Mouse (Mus musculus) testis, adult 2 months (tissue): ENCODE results near the gene Arl13a. TPM values are rescaled to one million over a fixed set of nuclear protein-coding genes. Genes with fewer than 3 reads are reported as not detected.

Experiments used
- H3K27ac ChIP-seq: fragments of 200-500 bp; 2 replicates; pipeline ENCODE4 v1.5.1; 2012; ENCODE audit warnings: low read depth, low read length; ENCODE audit not compliant: control insufficient read depth, insufficient read depth
- H3K27me3 ChIP-seq: fragments of 200-500 bp; 2 replicates; pipeline ENCODE4 v1.6.1; 2012; ENCODE audit warnings: mild to moderate bottlenecking, low read length, moderate library complexity; ENCODE audit not compliant: control insufficient read depth, insufficient read depth
- H3K36me3 ChIP-seq: fragments of 200-500 bp; 2 replicates; pipeline ENCODE4 v1.6.1; 2012; ENCODE audit warnings: mild to moderate bottlenecking, low read length; ENCODE audit not compliant: control insufficient read depth, insufficient read depth
- H3K4me1 ChIP-seq: fragments of 200-500 bp; 2 replicates; pipeline ENCODE4 v1.6.1; 2012; ENCODE audit warnings: low read length; ENCODE audit not compliant: control insufficient read depth, insufficient read depth
- H3K4me3 ChIP-seq: fragments of 200-500 bp; 2 replicates; pipeline ENCODE4 v1.5.1; 2012; ENCODE audit warnings: low read depth, mild to moderate bottlenecking, low read length, moderate library complexity, mixed read lengths; ENCODE audit not compliant: control insufficient read depth
- CTCF ChIP-seq: fragments of 200-500 bp; IDR thresholded peaks from 2 replicates; pipeline ENCODE4 v1.5.1; 2012; ENCODE audit warnings: low read depth, mild to moderate bottlenecking, inconsistent platforms, low read length, moderate library complexity; ENCODE audit not compliant: control insufficient read depth, insufficient read depth, insufficient replicate concordance
- POLR2A ChIP-seq: fragments of 200-500 bp; IDR thresholded peaks from 2 replicates; pipeline ENCODE4 v1.6.1; 2012; ENCODE audit warnings: low read depth, mild to moderate bottlenecking, inconsistent platforms, low read length, moderate library complexity; ENCODE audit not compliant: control insufficient read depth
- polyA plus RNA-seq: library from polyadenylated mRNA; depleted of rRNA; stranded (reverse); fragments of >200 nt; gene quantifications from 2 replicates; pipeline ENCODE4 v1.2.3, GENCODE M21; 2012; rRNA removed

The Arl13a gene
- polyA plus RNA-seq, 1 experiment, result 14.0 TPM

GRCm38 (mm10) chrX:134221856-134222255 is 34.6 kb downstream of the Arl13a start, which contains the start of gene Nox1:
Nox1 (minus strand) TSS chrX:134221956.
- Histone ChIP-seq H3K36me3 (no peaks in the 10 kb centered on the region), H3K4me3 (no peak within 1 kb of the TSS), H3K27me3 (no peaks in the 10 kb centered on the region), H3K27ac (no peak within 1 kb of the TSS), H3K4me1 (no peaks in the 10 kb centered on the region)
- TF ChIP-seq CTCF, result no peak
- TF ChIP-seq POLR2A, result no peak

- Histone ChIP-seq H3K27me3 (no peaks in the 10 kb centered on the region), H3K27ac (no peak overlapping the region), H3K36me3 (no peaks in the 10 kb centered on the region), H3K4me1 (no peaks in the 10 kb centered on the region), H3K4me3 (no peak overlapping the region)
- TF ChIP-seq CTCF, result no peak
- no peak for TF ChIP-seq POLR2A
Observed at GRCm38 (mm10) chrX:134233048-134233447, 45.7 kb downstream of the Arl13a start.

GRCm38 (mm10) chrX:134238266-134238665 is 51.0 kb downstream of the Arl13a start:
- Histone ChIP-seq H3K4me1 (no peaks in the 10 kb centered on the region), H3K27me3 (no peaks in the 10 kb centered on the region), H3K4me3 (no peak overlapping the region), H3K27ac (no peak overlapping the region), H3K36me3 (no peaks in the 10 kb centered on the region)
- no peak for TF ChIP-seq POLR2A
- TF ChIP-seq CTCF, result no peak

DNA sequence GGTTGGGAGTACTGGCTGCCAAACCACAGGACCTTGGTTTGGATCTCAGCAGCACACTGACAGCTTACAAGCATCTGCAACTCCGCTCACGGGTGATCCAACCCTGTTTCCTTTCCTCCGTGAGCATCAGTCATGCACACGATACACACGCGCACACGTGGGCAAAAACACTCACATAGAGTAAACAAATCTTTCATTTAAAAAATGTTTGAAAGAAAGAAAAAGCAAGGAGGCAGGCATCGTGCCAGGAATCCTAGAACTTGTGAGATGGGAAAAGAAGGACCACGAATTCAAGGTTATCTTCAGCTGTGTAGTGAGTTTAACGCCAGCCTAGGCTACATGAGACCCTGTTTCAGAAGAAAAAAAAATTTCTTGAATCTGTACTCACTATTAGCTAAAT is 58.6 kb downstream of the Arl13a start:
- H3K27me3 ChIP-seq, result no peaks in the 10 kb centered on the region
- no peak overlapping the region for H3K4me3 ChIP-seq
- H3K27ac ChIP-seq, result peak overlapping the region; percentile 3; the same call in 1 of the 2 replicates
- no peaks in the 10 kb centered on the region for H3K36me3 ChIP-seq
- no peaks in the 10 kb centered on the region for H3K4me1 ChIP-seq
- TF ChIP-seq POLR2A, result no peak
- no peak for TF ChIP-seq CTCF

DNA sequence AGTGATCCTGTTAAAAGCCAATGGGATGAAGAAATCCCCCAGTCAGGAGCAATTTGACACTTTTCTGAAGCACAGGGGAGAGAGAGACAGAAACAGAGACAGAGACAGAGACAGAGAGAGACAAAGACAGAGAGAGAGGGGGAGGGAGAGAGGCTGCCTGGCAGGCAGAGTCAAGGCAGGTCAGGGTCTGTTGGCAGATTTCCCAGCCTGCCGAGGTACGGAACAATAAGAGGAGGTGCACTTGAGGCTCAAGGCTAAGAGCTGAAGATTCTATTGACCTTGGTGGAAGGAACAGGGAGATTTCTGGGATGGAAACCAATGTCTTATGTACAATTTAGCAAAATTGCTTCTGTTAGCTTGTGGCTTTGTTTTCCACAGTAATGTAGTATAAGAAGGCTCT is 60.9 kb downstream of the Arl13a start:
- H3K4me3 ChIP-seq, result no peak overlapping the region
- no peak for TF ChIP-seq POLR2A
- TF ChIP-seq CTCF, result no peak
- H3K36me3 ChIP-seq, result no peaks in the 10 kb centered on the region
- no peaks in the 10 kb centered on the region for H3K27me3 ChIP-seq
- no peaks in the 10 kb centered on the region for H3K4me1 ChIP-seq
- H3K27ac ChIP-seq, result no peak overlapping the region; the same call in 1 of the 2 replicates

Other genes starting within 250 kb of the Arl13a start
- gene Sytl4, start 205.7 kb upstream of the Arl13a start, polyA plus RNA-seq, result 3.5 and 5.1 TPM in 2 replicates
- gene Cstf2, start 128.3 kb upstream of the Arl13a start, polyA plus RNA-seq, result 48.5 and 49.4 TPM in 2 replicates
- gene Xkrx, start 25.4 kb upstream of the Arl13a start, polyA plus RNA-seq, result 0.36 and 0.47 TPM in 2 replicates
- gene Nox1, start 34.5 kb downstream of the Arl13a start, polyA plus RNA-seq, result not detected in 2 replicates
- gene Trmt2b, start 89.5 kb downstream of the Arl13a start, polyA plus RNA-seq, result 1.7 and 2.4 TPM in 2 replicates
- gene Tmem35a, start 107.7 kb downstream of the Arl13a start, polyA plus RNA-seq, result 7.0 and 13.6 TPM in 2 replicates
- gene Cenpi, start 120.6 kb downstream of the Arl13a start, polyA plus RNA-seq, result 2.3 and 3.1 TPM in 2 replicates
- gene Drp2, start 217.1 kb downstream of the Arl13a start, polyA plus RNA-seq, result 2.2 and 2.9 TPM in 2 replicates